Mouse (Mus musculus) small intestine, adult 2 months (tissue): ENCODE results near the gene Dhps.

Source experiments
- CTCF ChIP-seq: fragments of 200-500 bp; IDR thresholded peaks from 2 replicates; pipeline ENCODE4 v1.5.1; 2012; ENCODE audit warnings: low read depth, mild to moderate bottlenecking, control low read depth, inconsistent platforms, low read length, moderate library complexity, mixed read lengths; ENCODE audit not compliant: insufficient replicate concordance, insufficient read length; ENCODE audit errors: extremely low read depth
- POLR2A ChIP-seq: fragments of 200-500 bp; IDR thresholded peaks from 2 replicates; pipeline ENCODE4 v1.6.1; 2012; ENCODE audit warnings: low read depth, mild to moderate bottlenecking, control low read depth, inconsistent platforms, low read length, moderate library complexity

DNA sequence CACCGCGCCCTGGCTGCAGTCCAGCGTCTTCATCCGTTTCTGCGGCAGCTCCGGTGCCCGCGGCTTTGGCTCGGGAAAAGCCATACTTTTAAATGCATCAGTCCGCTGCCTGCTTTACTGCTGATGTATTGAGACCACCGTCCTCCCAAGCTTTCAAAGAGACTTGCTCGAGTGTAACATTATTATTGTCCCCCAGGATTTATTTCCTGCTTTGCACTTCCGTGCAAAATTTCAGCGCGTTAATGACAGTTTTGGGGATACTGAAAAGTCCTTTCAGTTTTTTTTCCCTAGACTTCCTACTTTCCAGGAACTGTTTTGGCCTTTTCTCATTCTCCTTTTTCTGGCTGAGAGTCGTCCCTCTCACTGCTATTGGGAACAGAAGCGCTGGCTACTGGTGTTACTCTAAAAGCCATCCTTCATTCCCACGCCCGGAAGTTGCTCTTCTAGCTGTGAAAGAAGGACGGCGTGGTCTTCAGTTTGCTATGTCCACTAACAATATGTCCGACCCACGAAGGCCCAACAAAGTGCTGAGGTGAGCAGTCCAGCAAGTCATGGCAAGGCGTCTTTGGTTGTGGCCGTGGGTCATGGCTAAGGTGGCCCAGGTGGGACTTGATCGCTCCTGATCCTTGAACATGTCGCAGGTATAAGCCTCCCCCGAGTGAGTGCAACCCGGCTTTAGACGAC lies 9.1 kb downstream of the Dhps start, which contains the start of gene Wdr83os:
- TF ChIP-seq CTCF: no peak
- no peak for TF ChIP-seq POLR2A
